ENCODE assay signal across 18 mouse cellular contexts in genomic region chr3:98469323-98469722, GRCm38 (mm10). TPM values are rescaled to one million over a fixed set of nuclear protein-coding genes. Genes with fewer than 3 reads are reported as not detected.
DNase-seq lines count a peak whose midpoint lies in the region; ATAC-seq and TF ChIP-seq lines count a peak whose summit lies in the region.
"Not testable (repeated sequence)": the region's sequence is repeated elsewhere in the genome, so short reads cannot be mapped to it uniquely, and the experiment has no call there.
"Had no signal": no experiment of that assay in that cellular context is flagged by ENCODE, and none has a peak within 500 bp of the region (broad histone marks: within the 10 kb centered on the region; RNA-seq: fewer than 3 reads in every experiment).

No protein-coding gene starts in this region.

- ATAC-seq in forebrain, embryonic 14.5 days, result peak; percentile 57; the same call in 1 of the 2 replicates
- peak; percentile 56; the same call in 1 of the 2 replicates for ATAC-seq in forebrain, postnatal 0 days
- peak; percentile 58; the same call in 1 of the 2 replicates for ATAC-seq in hindbrain, embryonic 16.5 days

- H3K27me3 ChIP-seq in forebrain, embryonic 14.5 days (replicated peaks; ENCODE audit: control insufficient read depth, insufficient read depth, low read length); forebrain, postnatal 0 days (ENCODE audit: insufficient read depth, low read length); hindbrain, embryonic 16.5 days (replicated peaks; ENCODE audit: control insufficient read depth, insufficient read depth, low read length): not testable (repeated sequence)

- WGBS in forebrain, embryonic 14.5 days, result 20% methylated on average over 1 of the region's 2 CpGs
- WGBS in forebrain, postnatal 0 days, result no CpG with 5 or more reads among the region's 2 CpGs
- WGBS in hindbrain, embryonic 16.5 days, result 21% methylated on average over 1 of the region's 2 CpGs

- H3K9me3 ChIP-seq in forebrain, embryonic 14.5 days (replicated peaks; ENCODE audit: control insufficient read depth, low read length); forebrain, postnatal 0 days (ENCODE audit: low read length); hindbrain, embryonic 16.5 days (ENCODE audit: control insufficient read depth, low read length): not testable (repeated sequence)

- not testable (repeated sequence) for H3K4me1 ChIP-seq in forebrain, embryonic 14.5 days (ENCODE audit: control insufficient read depth, insufficient read depth, low read length); forebrain, postnatal 0 days (ENCODE audit: insufficient read depth); hindbrain, embryonic 16.5 days (ENCODE audit: control insufficient read depth, insufficient read depth, low read depth, low read length)

- H3K27ac ChIP-seq in forebrain, embryonic 14.5 days (ENCODE audit: low read depth, low read length); forebrain, postnatal 0 days (ENCODE audit: low read depth, low read length); hindbrain, embryonic 16.5 days (ENCODE audit: low read depth, low read length): not testable (repeated sequence)

- DNase-seq in forebrain, embryonic 14.5 days (ENCODE audit: low spot score); forebrain, postnatal 0 days: not testable (repeated sequence)

- H3K36me3 ChIP-seq in forebrain, embryonic 14.5 days (ENCODE audit: control insufficient read depth, insufficient read depth, low read length); forebrain, postnatal 0 days (ENCODE audit: insufficient read depth); hindbrain, embryonic 16.5 days (ENCODE audit: control insufficient read depth, insufficient read depth, low read length): not testable (repeated sequence)

- not testable (repeated sequence) for TF ChIP-seq CTCF in forebrain, postnatal 0 days (IDR thresholded peaks at IDR 0.05; ENCODE audit: low read depth)

- not testable (repeated sequence) for H3K4me2 ChIP-seq in forebrain, embryonic 14.5 days (ENCODE audit: low read length); forebrain, postnatal 0 days (ENCODE audit: low read depth); hindbrain, embryonic 16.5 days (ENCODE audit: low read length)

- H3K9ac ChIP-seq in forebrain, embryonic 14.5 days (ENCODE audit: low read length); forebrain, postnatal 0 days; hindbrain, embryonic 16.5 days (ENCODE audit: low read depth, low read length): not testable (repeated sequence)

- H3K4me3 ChIP-seq in forebrain, embryonic 14.5 days (ENCODE audit: low read depth, low read length); forebrain, postnatal 0 days (ENCODE audit: low read depth, low read length); hindbrain, embryonic 16.5 days (ENCODE audit: low read length): not testable (repeated sequence)

RNA-seq across cellular contexts. Expression of gene Gm4450, which starts 12.4 kb away (rescaled TPM):
- polyA plus RNA-seq in forebrain, embryonic 14.5 days (2014; fragmentation: Nextera tagmentation; extraction: Ambion mirVana), result 0.17 TPM in 1 of 2 replicates, not detected in the other
- total RNA-seq in forebrain, postnatal 0 days (2014; rRNA removed), result not detected in 2 replicates
- not detected in 2 replicates for polyA plus RNA-seq in forebrain, postnatal 0 days (2015; fragmentation: Nextera tagmentation; extraction: Ambion mirVana)
- polyA plus RNA-seq in hindbrain, embryonic 16.5 days (2015; fragmentation: Nextera tagmentation; extraction: Ambion mirVana), result 0.19 TPM in 1 of 2 replicates, not detected in the other
- total RNA-seq: adrenal gland, adult 18-20 months; adrenal gland, adult 2 months; adrenal gland, adult 8-10 months; adrenal gland, postnatal 25 days; adrenal gland, postnatal 36 days; CH12.LX; ES-E14; G1E; MEL had no signal
- polyA plus RNA-seq: activated CD4-positive, CD25-positive, alpha-beta regulatory T cell, adult 4 months; adrenal gland, adult 2 months; brain, embryonic 14.5 days; C2C12; CD4-positive, CD25-positive, alpha-beta regulatory T cell, adult 4 months; G1E had no signal

RNA-seq across cellular contexts. Expression of gene Hsd3b4, which starts 41.0 kb away (rescaled TPM):
- polyA plus RNA-seq in forebrain, embryonic 14.5 days (2014; fragmentation: Nextera tagmentation; extraction: Ambion mirVana), result not detected in 2 replicates
- not detected in 2 replicates for total RNA-seq in forebrain, postnatal 0 days (2014; rRNA removed)
- polyA plus RNA-seq in forebrain, postnatal 0 days (2015; fragmentation: Nextera tagmentation; extraction: Ambion mirVana), result not detected in 2 replicates
- not detected in 2 replicates for polyA plus RNA-seq in hindbrain, embryonic 16.5 days (2015; fragmentation: Nextera tagmentation; extraction: Ambion mirVana)
- total RNA-seq: adrenal gland, adult 18-20 months; adrenal gland, adult 2 months; adrenal gland, adult 8-10 months; adrenal gland, postnatal 10 days; adrenal gland, postnatal 14 days; adrenal gland, postnatal 25 days; adrenal gland, postnatal 36 days; CH12.LX; ES-E14; MEL had no signal
- polyA plus RNA-seq: activated CD4-positive, CD25-positive, alpha-beta regulatory T cell, adult 4 months; adrenal gland, adult 2 months; brain, embryonic 14.5 days; C2C12; CD4-positive, CD25-positive, alpha-beta regulatory T cell, adult 4 months; G1E had no signal
